Mouse (Mus musculus) thymus, adult 2 months (tissue): ENCODE results near the gene Btnl1.

Experiments used
- CTCF ChIP-seq: fragments of 200-500 bp; IDR thresholded peaks from 2 replicates; pipeline ENCODE4 v1.5.1; 2012; ENCODE audit warnings: mild to moderate bottlenecking, control low read depth, low read length, moderate library complexity, borderline replicate concordance; ENCODE audit not compliant: control insufficient read depth, poor library complexity, insufficient read depth; ENCODE audit errors: extremely low read depth
- POLR2A ChIP-seq: fragments of 200-500 bp; IDR thresholded peaks from 2 replicates; pipeline ENCODE4 v1.6.1; 2012; ENCODE audit warnings: mild to moderate bottlenecking, low read length, control low read depth, moderate library complexity; ENCODE audit not compliant: control insufficient read depth, poor library complexity, insufficient read depth; ENCODE audit errors: extremely low read depth

DNA sequence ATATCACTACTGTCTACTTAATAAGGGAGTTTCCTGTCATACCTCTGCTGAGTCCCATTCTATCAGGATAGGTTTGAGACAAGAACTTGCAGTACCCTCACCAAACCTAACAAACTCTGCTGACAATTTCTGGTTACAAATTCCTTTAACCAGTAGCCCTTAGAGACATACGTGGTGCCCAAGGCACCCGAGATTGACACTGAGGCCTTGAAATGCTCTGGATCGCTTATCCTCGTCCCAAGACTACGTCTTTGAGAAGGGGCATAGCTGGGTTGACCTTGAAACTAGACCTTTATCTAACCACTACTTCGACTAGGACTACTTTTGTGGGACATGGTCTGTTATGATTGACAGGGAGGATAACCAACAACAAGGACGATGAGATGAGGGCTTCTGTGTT is 31.4 kb upstream of the Btnl1 start:
- TF ChIP-seq POLR2A = no peak
- TF ChIP-seq CTCF = no peak
